Mouse (Mus musculus) hindbrain, embryonic 16.5 days (tissue): ENCODE results near the gene Arsg. TPM values are rescaled to one million over a fixed set of nuclear protein-coding genes. Genes with fewer than 3 reads are reported as not detected.

Experiments
- ATAC-seq: fragments of 200-750 bp; cut with Nextera tagmentation; 2 replicates; pipeline ENCODE4 v1.8.0; 2017; ENCODE audit warnings: moderate TSS enrichment, moderate library complexity
- H3K27ac ChIP-seq: fragments of 300-500 bp; sonication (generic); 2 replicates; pipeline ENCODE4 v1.5.1; 2014; ENCODE audit warnings: low read depth, mild to moderate bottlenecking, control low read depth, low read length, moderate library complexity
- H3K27me3 ChIP-seq: fragments of 300-500 bp; sonication (generic); replicated peaks from 2 replicates; pipeline ENCODE4 v1.6.1; 2014; ENCODE audit warnings: low read length; ENCODE audit not compliant: control insufficient read depth, insufficient read depth
- H3K36me3 ChIP-seq: fragments of 300-500 bp; sonication (generic); 2 replicates; pipeline ENCODE4 v1.6.1; 2014; ENCODE audit warnings: mild to moderate bottlenecking, low read length, moderate library complexity, mixed read lengths; ENCODE audit not compliant: control insufficient read depth, insufficient read depth
- H3K4me1 ChIP-seq: fragments of 300-500 bp; sonication (generic); 2 replicates; pipeline ENCODE4 v1.6.1; 2014; ENCODE audit warnings: low read depth, low read length; ENCODE audit not compliant: control insufficient read depth, insufficient read depth
- H3K4me2 ChIP-seq: fragments of 300-500 bp; sonication (generic); 2 replicates; pipeline ENCODE4 v1.6.1; 2014; ENCODE audit warnings: mild to moderate bottlenecking, low read length, control low read depth, moderate library complexity
- H3K4me3 ChIP-seq: fragments of 300-500 bp; sonication (generic); 2 replicates; pipeline ENCODE4 v1.5.1; 2014; ENCODE audit warnings: mild to moderate bottlenecking, low read length, control low read depth, moderate library complexity
- H3K9ac ChIP-seq: fragments of 300-500 bp; sonication (generic); 2 replicates; pipeline ENCODE4 v1.6.1; 2014; ENCODE audit warnings: low read depth, mild to moderate bottlenecking, control low read depth, low read length, moderate library complexity
- H3K9me3 ChIP-seq: fragments of 300-500 bp; sonication (generic); 2 replicates; pipeline ENCODE4 v1.6.1; 2014; ENCODE audit warnings: mild to moderate bottlenecking, low read length, moderate library complexity; ENCODE audit not compliant: control insufficient read depth
- WGBS: fragments of 180-500 bp; shearing (Covaris S2); extraction: QIAGEN DNeasy Blood & Tissue Kit; methylation state at CpG from one replicate; pipeline ENCODE4 v1.1.7; 2014; 5-methylcytosine and 5-hydroxymethylcytosine counted together
- polyA plus RNA-seq: library from polyadenylated mRNA; unstranded; fragments of >200 nt; fragmentation: Nextera tagmentation; extraction: Ambion mirVana; gene quantifications from 2 replicates; pipeline ENCODE4 v1.2.1, GENCODE M21; 2015

Gene Arsg
- polyA plus RNA-seq, 1 experiment from 2014 or later = 8.0 TPM

GRCm38 (mm10) chr11:109440641-109441040, 32.5 kb upstream of the Arsg start:
- Histone ChIP-seq H3K4me1 (peaks cover 10% of the 10 kb centered on the region), H3K4me2 (peak overlapping the region; percentile 66), H3K4me3 (no peak overlapping the region), H3K9ac (no peak overlapping the region; the same call in 1 of the 2 replicates), H3K27me3 (no peaks in the 10 kb centered on the region; the same call in 1 of the 2 replicates), H3K27ac (no peak overlapping the region), H3K36me3 (peaks cover 6% of the 10 kb centered on the region; the same call in 1 of the 2 replicates), H3K9me3 (no peaks in the 10 kb centered on the region)
- no peak for ATAC-seq
- WGBS = 68% methylated on average over 4 of the region's 4 CpGs

GRCm38 (mm10) chr11:109441119-109441518, 32.1 kb upstream of the Arsg start:
- Histone ChIP-seq H3K4me1 (peaks cover 10% of the 10 kb centered on the region), H3K36me3 (peaks cover 3% of the 10 kb centered on the region; the same call in 1 of the 2 replicates), H3K4me2 (no peak overlapping the region), H3K4me3 (no peak overlapping the region), H3K9ac (no peak overlapping the region), H3K27me3 (no peaks in the 10 kb centered on the region; the same call in 1 of the 2 replicates), H3K9me3 (no peaks in the 10 kb centered on the region), H3K27ac (no peak overlapping the region)
- WGBS = 60% methylated on average over 3 of the region's 3 CpGs
- ATAC-seq = no peak

GRCm38 (mm10) chr11:109442166-109442730, 30.9 kb upstream of the Arsg start:
- Histone ChIP-seq H3K4me1 (peaks cover 10% of the 10 kb centered on the region), H3K36me3 (no peaks in the 10 kb centered on the region), H3K27ac (no peak overlapping the region), H3K4me2 (no peak overlapping the region), H3K27me3 (no peaks in the 10 kb centered on the region; the same call in 1 of the 2 replicates), H3K9ac (no peak overlapping the region), H3K4me3 (no peak overlapping the region), H3K9me3 (no peaks in the 10 kb centered on the region)
- 72% methylated on average over 5 of the region's 5 CpGs for WGBS
- ATAC-seq = no peak

GRCm38 (mm10) chr11:109443468-109444263, 29.5 kb upstream of the Arsg start:
- no peak for ATAC-seq
- Histone ChIP-seq H3K4me3 (no peak overlapping the region), H3K4me1 (peaks cover 10% of the 10 kb centered on the region), H3K27me3 (no peaks in the 10 kb centered on the region; the same call in 1 of the 2 replicates), H3K27ac (no peak overlapping the region), H3K4me2 (no peak overlapping the region), H3K9ac (no peak overlapping the region), H3K9me3 (no peaks in the 10 kb centered on the region), H3K36me3 (no peaks in the 10 kb centered on the region)
- WGBS = 93% methylated on average over 8 of the region's 8 CpGs

- WGBS = 47% methylated on average over 7 of the region's 7 CpGs
- no peaks in the 10 kb centered on the region; the same call in 1 of the 2 replicates for H3K27me3 ChIP-seq
Observed at GRCm38 (mm10) chr11:109444600-109444999, 28.6 kb upstream of the Arsg start.

GRCm38 (mm10) chr11:109445438-109446035, 27.6 kb upstream of the Arsg start:
- Histone ChIP-seq H3K36me3 (no peaks in the 10 kb centered on the region), H3K27me3 (no peaks in the 10 kb centered on the region; the same call in 1 of the 2 replicates), H3K4me3 (no peak overlapping the region), H3K9ac (no peak overlapping the region), H3K4me2 (no peak overlapping the region), H3K9me3 (no peaks in the 10 kb centered on the region), H3K27ac (no peak overlapping the region), H3K4me1 (peaks cover 1% of the 10 kb centered on the region; the same call in 1 of the 2 replicates)
- ATAC-seq = peak; percentile 86
- 43% methylated on average over 13 of the region's 13 CpGs for WGBS

More at GRCm38 (mm10) chr11:109444600-109444999, 28.6 kb upstream of the Arsg start:
- ATAC-seq = no peak
- Histone ChIP-seq H3K27ac (no peak overlapping the region), H3K36me3 (no peaks in the 10 kb centered on the region), H3K4me1 (peaks cover 9% of the 10 kb centered on the region), H3K4me2 (no peak overlapping the region), H3K9me3 (no peaks in the 10 kb centered on the region), H3K4me3 (no peak overlapping the region), H3K9ac (no peak overlapping the region)

- Histone ChIP-seq H3K4me2 (no peak overlapping the region), H3K9ac (no peak overlapping the region), H3K4me3 (no peak overlapping the region), H3K27me3 (no peaks in the 10 kb centered on the region), H3K36me3 (peaks cover 9% of the 10 kb centered on the region), H3K4me1 (no peaks in the 10 kb centered on the region), H3K27ac (no peak overlapping the region), H3K9me3 (no peaks in the 10 kb centered on the region)
- WGBS = 88% methylated on average over 11 of the region's 11 CpGs
- ATAC-seq = no peak
Observed at GRCm38 (mm10) chr11:109451169-109451568, 22.0 kb upstream of the Arsg start.

GRCm38 (mm10) chr11:109456261-109456660, 16.9 kb upstream of the Arsg start:
- Histone ChIP-seq H3K27me3 (no peaks in the 10 kb centered on the region), H3K27ac (no peak overlapping the region), H3K9ac (no peak overlapping the region), H3K4me1 (no peaks in the 10 kb centered on the region), H3K4me3 (no peak overlapping the region), H3K9me3 (no peaks in the 10 kb centered on the region), H3K4me2 (no peak overlapping the region), H3K36me3 (peaks cover 9% of the 10 kb centered on the region)
- ATAC-seq = no peak
- 85% methylated on average over 5 of the region's 5 CpGs for WGBS

- no peaks in the 10 kb centered on the region for H3K4me1 ChIP-seq
- no peak for ATAC-seq
- no peak overlapping the region for H3K4me2 ChIP-seq
- H3K9me3 ChIP-seq = no peaks in the 10 kb centered on the region
- no peak overlapping the region for H3K9ac ChIP-seq
- H3K27ac ChIP-seq = no peak overlapping the region
- H3K4me3 ChIP-seq = no peak overlapping the region
- 94% methylated on average over 11 of the region's 11 CpGs for WGBS
- no peaks in the 10 kb centered on the region for H3K27me3 ChIP-seq
- H3K36me3 ChIP-seq = peaks cover 9% of the 10 kb centered on the region
Observed at GRCm38 (mm10) chr11:109458165-109458564, 15.0 kb upstream of the Arsg start.
